Mouse (Mus musculus): ENCODE measurements at regions not wholly inside any gene's neighbourhood (a gene's known extent, or its start where the extent isn't known, plus 50 kb on each side); places are given as distances from the start of the nearest gene placed in this dataset.

- no peak for TF ChIP-seq FOSL1 (IDR thresholded peaks at IDR 0.05; ENCODE audit: insufficient read depth, low read length, poor library complexity, severe bottlenecking)
- TF ChIP-seq CTCF (IDR thresholded peaks at IDR 0.05; ENCODE audit: control insufficient read depth, insufficient read depth, insufficient read length) = no peak
- no peak for TF ChIP-seq USF1 (IDR thresholded peaks at IDR 0.05; ENCODE audit: low read depth)
Measured at GRCm38 (mm10) chr5:82956012-82956411, 399.0 kb downstream of the Tecrl start.

Data from C2C12 (cell line).